Mouse (Mus musculus): ENCODE data around the gene Hapln2. TPM values are rescaled to one million over a fixed set of nuclear protein-coding genes. Genes with fewer than 3 reads are reported as not detected.

Gene Hapln2
- total and polyA plus RNA-seq, 3 experiments: not detected

- peaks cover 80% of the 10 kb centered on the region for H3K27me3 ChIP-seq (replicated peaks)
- H3K4me3 ChIP-seq (replicated peaks in 1 of 3; ENCODE audit: low read depth in 2 of 3, low read length in 2 of 3, poor library complexity in 1 of 3): peak overlapping the region in 1 of 3 experiments; percentile 55
- DNase-seq (ENCODE audit: extremely low read depth): no peak
- H3K4me1 ChIP-seq (ENCODE audit: control insufficient read depth in 1 of 2, insufficient read depth in 2 of 2): peaks cover 12 to 18% of the 10 kb centered on the region in 2 experiments; a peak in 3 of 4 replicates
- H3K36me3 ChIP-seq (replicated peaks in 1 of 2; ENCODE audit: control insufficient read depth in 1 of 2, insufficient read depth in 1 of 2, low read length in 1 of 2): no peaks in the 10 kb centered on the region
- H3K27ac ChIP-seq (ENCODE audit: insufficient read depth, low read depth): no peak overlapping the region
- peaks cover 26% of the 10 kb centered on the region for H3K9me3 ChIP-seq (replicated peaks; ENCODE audit: low read length)
- in situ Hi-C loops (cut with MboI; ENCODE audit: low pct_ligation_motif_present, low pct_unique_long_range_greater_than_20kb, low sequenced_read_pairs): loop anchor here (5.0 kb wide), 1 partner anchor 59 kb away; the partner anchor contains the start of gene Iqgap3
- TF ChIP-seq BHLHE40 (IDR thresholded peaks at IDR 0.05; ENCODE audit: low read depth, low read length) (no peak), MXI1 (IDR thresholded peaks at IDR 0.05; ENCODE audit: low read depth, low read length) (no peak), ZKSCAN1 (IDR thresholded peaks at IDR 0.05; ENCODE audit: borderline replicate concordance, low read depth, low read length) (no peak), E2F4 (IDR thresholded peaks at IDR 0.05; ENCODE audit: insufficient replicate concordance, low read depth, low read length) (no peak), ELF1 (IDR thresholded peaks at IDR 0.05; ENCODE audit: low read depth, low read length) (no peak), GABPA (IDR thresholded peaks at IDR 0.05; ENCODE audit: insufficient replicate concordance, low read depth, low read length) (no peak), MYC (IDR thresholded peaks at IDR 0.05; ENCODE audit: low read depth, low read length) (no peak), KAT2A (IDR thresholded peaks at IDR 0.05; ENCODE audit: insufficient replicate concordance, low read length) (no peak), NELFE (IDR thresholded peaks at IDR 0.05; ENCODE audit: low read depth, low read length) (no peak), SMC3 (IDR thresholded peaks at IDR 0.05; ENCODE audit: low read depth, low read length) (no peak), POLR2A (IDR thresholded peaks at IDR 0.05; ENCODE audit: low read depth, low read length) (no peak), ZMIZ1 (IDR thresholded peaks at IDR 0.05; ENCODE audit: low read depth, low read length) (no peak), TBP (conservative IDR thresholded peaks at IDR 0.05; ENCODE audit: low read depth, low read length) (no peak), EP300 (IDR thresholded peaks at IDR 0.05; ENCODE audit: low read length) (no peak), RAD21 (IDR thresholded peaks at IDR 0.05; ENCODE audit: low read depth, low read length) (no peak), MAX (IDR thresholded peaks at IDR 0.05; ENCODE audit: low read length) (no peak)
- H3K4me2 ChIP-seq (ENCODE audit: insufficient read depth, low read depth, poor library complexity, severe bottlenecking): peak overlapping the region; percentile 82
- H3K9ac ChIP-seq (ENCODE audit: insufficient read depth, low read depth): no peak overlapping the region
- dilution Hi-C loops (cut with MboI; ENCODE audit: extremely low pct_ligation_motif_present, extremely low pct_unique_long_range_greater_than_20kb, low sequenced_read_pairs): no loop called here
- no peaks in the 10 kb centered on the region for H3K79me2 ChIP-seq (replicated peaks; ENCODE audit: control insufficient read depth, extremely low read depth, insufficient read depth, poor library complexity, severe bottlenecking)
These were observed 4.0 kb downstream of the Hapln2 start for GRCm38 (mm10) chr3:88023192-88024074.

GRCm38 (mm10) chr3:88022322-88023191 is 4.8 kb downstream of the Hapln2 start:
- in situ Hi-C loops (cut with MboI; ENCODE audit: low pct_ligation_motif_present, low pct_unique_long_range_greater_than_20kb, low sequenced_read_pairs): loop anchor here (5.0 kb wide), 1 partner anchor 60 kb away; the partner anchor contains the start of gene Iqgap3
- DNase-seq (ENCODE audit: extremely low read depth): peak; percentile 43
- TF ChIP-seq CTCF (conservative IDR thresholded peaks at IDR 0.05 in 1 of 2, IDR thresholded peaks at IDR 0.05 in 1 of 2; ENCODE audit: low read depth in 2 of 2, low read length in 2 of 2) (no peak), POLR2AphosphoS2 (IDR thresholded peaks at IDR 0.05; ENCODE audit: low read depth, low read length) (no peak), CHD1 (IDR thresholded peaks at IDR 0.05; ENCODE audit: low read depth, low read length) (no peak), BHLHE40 (IDR thresholded peaks at IDR 0.05; ENCODE audit: low read depth, low read length) (no peak), MAFK (IDR thresholded peaks at IDR 0.05; ENCODE audit: insufficient replicate concordance, low read length) (no peak), USF2 (conservative IDR thresholded peaks at IDR 0.05; ENCODE audit: low read depth, low read length) (no peak), MXI1 (IDR thresholded peaks at IDR 0.05; ENCODE audit: low read depth, low read length) (no peak), RAD21 (IDR thresholded peaks at IDR 0.05; ENCODE audit: low read depth, low read length) (no peak), JUN (IDR thresholded peaks at IDR 0.05; ENCODE audit: insufficient read depth, low read depth, low read length) (no peak), RCOR1 (conservative IDR thresholded peaks at IDR 0.05; ENCODE audit: low read depth, low read length) (no peak), SIN3A (IDR thresholded peaks at IDR 0.05; ENCODE audit: low read length) (no peak), MAX (IDR thresholded peaks at IDR 0.05; ENCODE audit: low read length) (no peak), NRF1 (IDR thresholded peaks at IDR 0.05; ENCODE audit: low read depth, low read length) (no peak), SMC3 (IDR thresholded peaks at IDR 0.05; ENCODE audit: low read depth, low read length) (no peak), ELF1 (IDR thresholded peaks at IDR 0.05; ENCODE audit: low read depth, low read length) (no peak), ZMIZ1 (IDR thresholded peaks at IDR 0.05; ENCODE audit: low read depth, low read length) (no peak), CHD2 (IDR thresholded peaks at IDR 0.05; ENCODE audit: low read length) (no peak), MEF2A (IDR thresholded peaks at IDR 0.05; ENCODE audit: borderline replicate concordance, low read depth, low read length) (no peak)
- peaks cover 84% of the 10 kb centered on the region for H3K27me3 ChIP-seq (replicated peaks)
- H3K79me2 ChIP-seq (replicated peaks; ENCODE audit: control insufficient read depth, extremely low read depth, insufficient read depth, poor library complexity, severe bottlenecking): no peaks in the 10 kb centered on the region
- no peak overlapping the region for H3K9ac ChIP-seq (ENCODE audit: insufficient read depth, low read depth)
- H3K4me3 ChIP-seq (replicated peaks in 1 of 3; ENCODE audit: low read depth in 2 of 3, low read length in 2 of 3, poor library complexity in 1 of 3): peak overlapping the region in 1 of 3 experiments; percentile 55
- no peak overlapping the region for H3K27ac ChIP-seq (ENCODE audit: insufficient read depth, low read depth)
- H3K4me1 ChIP-seq (ENCODE audit: control insufficient read depth in 1 of 2, insufficient read depth in 2 of 2): peaks cover 12 to 18% of the 10 kb centered on the region in 2 experiments; a peak in 3 of 4 replicates
- peak overlapping the region; percentile 82 for H3K4me2 ChIP-seq (ENCODE audit: insufficient read depth, low read depth, poor library complexity, severe bottlenecking)
- dilution Hi-C loops (cut with MboI; ENCODE audit: extremely low pct_ligation_motif_present, extremely low pct_unique_long_range_greater_than_20kb, low sequenced_read_pairs): no loop called here
- H3K36me3 ChIP-seq (replicated peaks in 1 of 2; ENCODE audit: control insufficient read depth in 1 of 2, insufficient read depth in 1 of 2, low read length in 1 of 2): no peaks in the 10 kb centered on the region
- peaks cover 20% of the 10 kb centered on the region for H3K9me3 ChIP-seq (replicated peaks; ENCODE audit: low read length)

Data from CH12.LX (cell line).